Comparison of ENCODE assay signal across 29 mouse cellular contexts in the genomic region with DNA sequence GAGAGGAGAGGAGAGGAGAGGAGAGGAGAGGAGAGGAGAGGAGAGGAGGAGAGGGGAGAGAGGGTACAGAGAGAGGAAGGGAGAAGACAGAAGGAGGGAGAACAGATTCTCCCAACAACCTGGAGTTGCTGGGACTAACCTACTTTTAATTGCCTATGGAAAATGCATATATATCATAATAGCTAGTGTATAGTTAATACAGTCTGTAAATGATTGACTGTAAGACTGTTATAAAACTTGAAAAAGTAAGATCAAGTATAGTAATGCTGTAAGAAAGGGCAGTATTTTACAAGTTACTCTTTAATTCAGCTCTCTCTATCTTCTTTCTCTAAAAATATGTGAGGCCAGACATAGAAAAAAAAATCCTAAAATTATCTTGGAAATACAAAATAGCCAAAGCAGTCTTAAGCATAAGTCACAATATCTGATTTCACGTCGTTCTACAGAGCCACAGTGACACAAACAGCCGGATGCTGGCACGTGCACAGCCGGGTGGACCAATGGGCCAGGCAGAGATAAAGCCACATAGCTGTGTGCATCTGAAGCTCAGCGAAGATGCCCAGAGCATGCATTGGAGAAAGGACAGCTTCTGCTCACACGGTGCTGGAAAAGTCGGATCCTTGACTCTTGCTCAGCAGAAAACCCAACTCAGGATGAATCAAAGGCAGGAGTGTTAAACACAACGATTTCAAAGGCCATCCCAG.
"Had no signal": no experiment of that assay in that cellular context is flagged by ENCODE, and none has a peak within 500 bp of the region (broad histone marks: within the 10 kb centered on the region; RNA-seq: fewer than 3 reads in every experiment).

No protein-coding gene starts in this region.

- DNase-seq: cerebellum, adult 18-20 months; cerebellum, adult 2 months; cerebellum, adult 8-10 months; cerebellum, adult 9-10 months; cerebellum, adult 9-11 months; cerebellum, postnatal 10 days; cerebellum, postnatal 14 days; cerebellum, postnatal 25 days; cerebellum, postnatal 36 days; embryo, embryonic 11 days; forebrain, postnatal 0 days; gastrocnemius, adult 2 months; gastrocnemius, postnatal 10 days; gastrocnemius, postnatal 14 days; gastrocnemius, postnatal 25 days; gastrocnemius, postnatal 36 days; heart, adult 18-20 months; heart, adult 2 months had no signal

- H3K9me3 ChIP-seq: embryonic facial prominence, embryonic 10.5 days; embryonic facial prominence, embryonic 12.5 days; embryonic facial prominence, embryonic 13.5 days; embryonic facial prominence, embryonic 15.5 days; forebrain, embryonic 10.5 days; forebrain, embryonic 12.5 days; forebrain, embryonic 13.5 days; forebrain, embryonic 15.5 days had no signal

- H3K9ac ChIP-seq: embryonic facial prominence, embryonic 12.5 days; embryonic facial prominence, embryonic 13.5 days; embryonic facial prominence, embryonic 15.5 days; forebrain, embryonic 12.5 days; forebrain, embryonic 13.5 days; forebrain, embryonic 15.5 days; forebrain, postnatal 0 days had no signal

- H3K4me3 ChIP-seq: embryonic facial prominence, embryonic 10.5 days; embryonic facial prominence, embryonic 12.5 days; embryonic facial prominence, embryonic 13.5 days; embryonic facial prominence, embryonic 15.5 days; erythroblast, embryonic 14.5 days; forebrain, embryonic 10.5 days; forebrain, embryonic 12.5 days; forebrain, embryonic 13.5 days; forebrain, embryonic 15.5 days; gastrocnemius, adult 2 months; heart, adult 2 months had no signal

- H3K27me3 ChIP-seq: embryonic facial prominence, embryonic 12.5 days; embryonic facial prominence, embryonic 13.5 days; embryonic facial prominence, embryonic 15.5 days; forebrain, embryonic 12.5 days; forebrain, embryonic 13.5 days; forebrain, embryonic 15.5 days had no signal

- H3K4me1 ChIP-seq: embryonic facial prominence, embryonic 12.5 days; forebrain, embryonic 10.5 days; forebrain, embryonic 12.5 days; forebrain, embryonic 13.5 days; forebrain, embryonic 15.5 days had no signal

- ATAC-seq: forebrain, embryonic 13.5 days; forebrain, embryonic 14.5 days; forebrain, embryonic 15.5 days; forebrain, embryonic 16.5 days; forebrain, postnatal 0 days had no signal

- H3K36me3 ChIP-seq: embryonic facial prominence, embryonic 10.5 days; embryonic facial prominence, embryonic 12.5 days; embryonic facial prominence, embryonic 13.5 days; embryonic facial prominence, embryonic 15.5 days; forebrain, embryonic 10.5 days; forebrain, embryonic 12.5 days; forebrain, embryonic 15.5 days had no signal

- H3K4me2 ChIP-seq: embryonic facial prominence, embryonic 12.5 days; embryonic facial prominence, embryonic 13.5 days; embryonic facial prominence, embryonic 15.5 days; forebrain, embryonic 12.5 days; forebrain, embryonic 13.5 days; forebrain, embryonic 15.5 days had no signal

- H3K27ac ChIP-seq: embryonic facial prominence, embryonic 10.5 days; embryonic facial prominence, embryonic 12.5 days; embryonic facial prominence, embryonic 13.5 days; embryonic facial prominence, embryonic 15.5 days; forebrain, embryonic 10.5 days; forebrain, embryonic 12.5 days; forebrain, embryonic 13.5 days; forebrain, embryonic 15.5 days; gastrocnemius, adult 2 months; heart, adult 2 months had no signal
